Mouse (Mus musculus) left cerebral cortex, postnatal 14 days (tissue): ENCODE results near the gene Il13. TPM values are rescaled to one million over a fixed set of nuclear protein-coding genes. Genes with fewer than 3 reads are reported as not detected.

ENCODE experiments used
- DNase-seq, 2 experiments: peaks; one replicate each; pipeline ENCODE4 v3.0.0; 2021 to 2022; ENCODE audit warnings: low spot score in 2 of 2, mixed read lengths in 1 of 2
- intact Hi-C: fragments of 180-260 bp; cut with DNase I; formaldehyde crosslinking; loops from one replicate; pipeline ENCODE4 v1.15.1; 2025
- total RNA-seq, 2 experiments: library from RNA; stranded (reverse); gene quantifications; 2 replicates each; pipeline ENCODE4 v1.2.3; 2021

Gene Il13
- total RNA-seq, 2 experiments from 2014 or later = not detected

- intact Hi-C loops = no loop called here
- DNase-seq = no peak
These were observed 1.2 kb upstream of the Il13 start for GRCm38 (mm10) chr11:53635590-53636182.

- intact Hi-C loops = no loop called here
- no peak for DNase-seq
These were observed 858 bp downstream of the Il13 start for GRCm38 (mm10) chr11:53633644-53634043.

GRCm38 (mm10) chr11:53632122-53632733 lies 2.3 kb downstream of the Il13 start:
- no peak for DNase-seq
- intact Hi-C loops = no loop called here

- peak; percentile 89 to 90 for DNase-seq
- intact Hi-C loops = loop anchor here (2.0 kb wide), 1 partner anchor 157 kb away; the partner anchor contains the start of gene Gm9837
These were observed 6.6 kb downstream of the Il13 start for GRCm38 (mm10) chr11:53627859-53628258.

GRCm38 (mm10) chr11:53626802-53627373 lies 7.6 kb downstream of the Il13 start:
- no peak for DNase-seq
- intact Hi-C loops = no loop called here

- no peak for DNase-seq
- intact Hi-C loops = no loop called here
These were observed 10.4 kb downstream of the Il13 start for GRCm38 (mm10) chr11:53624124-53624523.

GRCm38 (mm10) chr11:53623573-53623972 lies 10.9 kb downstream of the Il13 start:
- intact Hi-C loops = no loop called here
- no peak for DNase-seq

GRCm38 (mm10) chr11:53622440-53622806 lies 12.1 kb downstream of the Il13 start:
- intact Hi-C loops = no loop called here
- DNase-seq = no peak

- DNase-seq = no peak
- intact Hi-C loops = no loop called here
These were observed 12.7 kb downstream of the Il13 start for GRCm38 (mm10) chr11:53621582-53622439.

- intact Hi-C loops = no loop called here
- DNase-seq = no peak
These were observed 14.4 kb downstream of the Il13 start for GRCm38 (mm10) chr11:53620094-53620493.

- intact Hi-C loops = no loop called here
- no peak for DNase-seq
These were observed 15.1 kb downstream of the Il13 start for GRCm38 (mm10) chr11:53619428-53619827.

- no peak for DNase-seq
- intact Hi-C loops = no loop called here
These were observed 15.8 kb downstream of the Il13 start, which contains the start of gene Il4 for GRCm38 (mm10) chr11:53618619-53619198. Gene Il4 (minus strand): TSS chr11:53618669.

- intact Hi-C loops = no loop called here
- no peak for DNase-seq
These were observed 16.9 kb downstream of the Il13 start for GRCm38 (mm10) chr11:53617562-53618109.

GRCm38 (mm10) chr11:53616748-53617558 lies 17.5 kb downstream of the Il13 start:
- DNase-seq = no peak
- intact Hi-C loops = no loop called here

- DNase-seq = no peak
- intact Hi-C loops = no loop called here
These were observed 18.9 kb downstream of the Il13 start for GRCm38 (mm10) chr11:53615575-53615974.

- intact Hi-C loops = no loop called here
- no peak for DNase-seq
These were observed 19.3 kb downstream of the Il13 start for GRCm38 (mm10) chr11:53615172-53615571.

- intact Hi-C loops = no loop called here
- no peak for DNase-seq
These were observed 24.8 kb downstream of the Il13 start for GRCm38 (mm10) chr11:53609672-53610071.

GRCm38 (mm10) chr11:53609231-53609630 lies 25.3 kb downstream of the Il13 start:
- no peak for DNase-seq
- intact Hi-C loops = no loop called here

GRCm38 (mm10) chr11:53605609-53606008 lies 28.9 kb downstream of the Il13 start:
- no peak for DNase-seq
- intact Hi-C loops = no loop called here
